Mouse (Mus musculus) cerebellum, postnatal 14 days (tissue): ENCODE results near the gene Nktr.
A peak's percentile ranks its signal among the peaks of the same experiment; 100 is the strongest.

Experiments
- DNase-seq, 2 experiments: peaks; one replicate each; pipeline ENCODE4 v3.0.0; 2021; ENCODE audit warnings: mixed read lengths in 2 of 2

The Nktr gene

DNA sequence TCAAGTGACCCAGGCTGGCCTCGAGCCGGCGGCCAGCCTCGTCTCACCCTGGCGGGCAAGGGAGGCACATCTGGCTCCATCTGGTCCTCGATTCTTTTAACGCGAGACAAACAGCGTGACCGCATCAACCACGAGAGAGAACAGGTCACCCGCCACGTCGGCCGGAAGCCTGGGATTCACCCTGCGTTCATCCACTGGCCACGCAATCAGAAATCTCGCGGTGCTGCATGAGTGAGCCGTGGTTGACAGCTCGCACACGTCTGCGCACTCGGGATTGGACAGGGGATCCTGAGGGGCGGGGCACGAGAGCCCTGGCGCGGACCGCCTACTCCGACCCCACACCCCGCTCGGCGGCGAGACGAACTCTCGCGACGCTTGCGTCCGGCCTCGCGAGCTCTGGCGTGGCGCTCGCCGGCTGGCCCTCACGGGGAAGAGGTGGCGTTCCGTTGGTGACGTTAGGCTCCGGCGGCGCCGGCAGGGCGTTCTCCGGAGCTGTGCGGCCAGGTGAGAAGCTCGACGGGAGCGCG, at the start of gene Nktr:
Nktr (plus strand) TSS at position 378 of the 527 bp plus-strand sequence.
- peak; percentile 98 for DNase-seq

DNA sequence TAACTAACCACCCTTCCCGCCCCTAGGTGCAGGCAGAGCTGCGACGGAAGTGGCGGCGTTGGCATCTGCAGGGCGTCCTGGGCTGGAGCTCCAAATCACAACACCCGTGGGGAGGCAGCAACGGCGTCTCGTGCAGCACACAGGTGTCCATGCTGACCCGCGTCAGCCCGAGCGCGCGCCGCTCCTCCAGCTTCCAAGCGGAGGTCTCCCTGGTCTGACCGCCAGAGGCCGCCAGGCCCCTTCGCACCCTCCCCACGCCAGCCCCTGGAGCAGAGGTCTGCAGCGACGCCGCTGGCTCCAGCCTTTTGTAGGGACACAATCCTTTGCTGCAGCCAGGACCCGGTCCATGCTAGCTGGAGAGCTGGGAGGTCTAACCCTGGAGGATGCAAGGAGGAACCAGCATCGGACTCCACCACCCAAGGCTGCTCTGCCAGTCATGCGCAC, 49.6 kb upstream of the Nktr start:
- peak; percentile 55 to 68 for DNase-seq

DNA sequence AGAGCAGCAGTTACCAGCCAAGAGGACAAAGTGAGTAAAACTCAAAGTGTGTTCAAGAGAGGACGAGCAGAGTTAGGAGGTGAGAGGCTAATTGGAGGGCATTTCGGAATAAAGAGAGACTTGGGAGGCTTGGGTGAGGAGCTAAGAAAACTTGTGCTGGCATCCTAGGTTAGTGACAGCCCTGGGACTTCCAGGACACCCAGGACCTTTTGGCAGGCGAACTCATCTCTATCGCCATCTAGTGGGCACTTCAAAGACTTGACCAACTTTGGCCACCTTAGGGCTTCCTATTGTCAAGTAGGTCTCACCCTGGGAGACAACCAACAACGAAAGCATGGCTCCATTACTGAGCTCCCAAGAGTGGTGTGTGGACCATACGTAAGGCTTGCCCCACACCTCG, 47.7 kb upstream of the Nktr start:
- DNase-seq: peak; percentile 70 to 76

DNA sequence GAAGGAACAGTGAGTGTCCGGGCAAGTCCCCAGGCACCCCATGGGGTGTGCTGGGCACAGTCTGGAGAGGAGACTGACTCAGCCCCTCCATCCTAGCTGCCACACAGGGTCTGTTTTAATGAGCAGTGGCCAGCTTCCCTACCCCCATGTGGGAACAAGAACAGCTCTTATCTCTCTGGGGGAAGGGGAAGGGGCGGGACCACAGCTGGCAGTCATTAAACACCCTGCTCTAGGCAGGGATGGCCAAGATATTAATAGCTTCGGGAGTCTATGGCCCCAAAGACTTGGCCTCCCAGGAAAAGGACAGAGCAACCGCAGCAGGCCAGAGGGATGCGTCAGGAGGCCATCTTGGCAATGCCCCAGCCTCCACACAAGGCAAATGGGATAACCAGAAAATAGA, 46.7 kb upstream of the Nktr start:
- no peak for DNase-seq

DNA sequence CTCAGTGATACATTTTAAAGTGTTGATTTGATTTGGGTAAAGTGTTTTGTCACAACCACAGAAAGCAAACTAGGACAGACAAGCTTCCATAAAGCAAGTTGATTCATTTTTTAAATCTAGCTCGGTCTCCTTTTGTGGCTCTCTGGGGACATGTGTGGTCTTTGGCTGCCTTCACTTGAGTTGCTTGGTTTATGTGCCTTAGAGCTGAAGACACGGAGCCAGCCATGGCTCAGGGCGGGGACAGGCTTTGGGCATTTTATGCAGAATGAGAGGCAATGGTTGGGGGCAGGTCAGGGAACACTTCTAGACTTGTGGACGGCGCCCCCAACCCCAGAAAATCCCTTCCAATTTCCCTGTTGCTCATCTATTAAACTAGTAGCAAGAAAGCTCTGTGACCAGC, 45.3 kb upstream of the Nktr start:
- DNase-seq: no peak

DNA sequence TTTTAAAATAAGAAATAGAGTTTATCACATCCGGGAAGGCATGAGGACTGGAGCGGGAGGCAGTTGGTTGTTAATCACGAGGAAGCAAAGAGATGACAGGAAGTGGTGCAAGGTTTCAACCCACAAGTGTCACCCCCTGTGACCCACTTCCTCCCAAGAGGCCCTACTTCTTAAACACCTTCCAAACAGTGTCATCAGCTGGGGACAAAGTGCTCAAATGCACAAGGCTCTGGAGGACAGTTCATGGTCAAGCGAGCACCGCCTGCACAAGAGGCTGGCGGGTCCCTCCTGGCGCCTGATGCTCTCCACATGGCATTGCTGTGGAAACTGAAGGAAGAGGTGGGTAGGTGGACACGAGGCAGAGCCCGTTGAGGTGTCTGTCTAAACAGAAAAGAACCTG, 44.0 kb upstream of the Nktr start:
- DNase-seq: no peak

DNA sequence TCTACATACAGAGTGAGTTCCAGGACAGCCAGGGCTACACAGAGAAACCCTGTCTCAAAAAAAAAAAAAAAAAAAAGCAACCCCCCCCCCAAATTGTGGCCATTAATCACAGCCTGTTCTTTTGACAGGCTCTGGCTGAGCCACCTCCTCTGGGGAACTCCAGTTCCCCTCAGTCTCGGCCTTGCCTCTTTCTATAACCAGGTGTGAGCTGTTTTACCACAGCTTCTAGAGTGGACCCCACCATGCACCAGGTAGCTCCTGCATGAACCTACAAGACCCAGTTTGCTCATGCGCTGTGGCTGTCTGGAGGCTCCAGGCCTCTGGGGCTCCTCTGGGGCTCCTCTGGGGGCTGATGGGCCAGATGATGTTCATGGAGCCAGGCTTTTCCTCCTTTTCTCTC, 43.4 kb upstream of the Nktr start:
- DNase-seq: no peak

DNA sequence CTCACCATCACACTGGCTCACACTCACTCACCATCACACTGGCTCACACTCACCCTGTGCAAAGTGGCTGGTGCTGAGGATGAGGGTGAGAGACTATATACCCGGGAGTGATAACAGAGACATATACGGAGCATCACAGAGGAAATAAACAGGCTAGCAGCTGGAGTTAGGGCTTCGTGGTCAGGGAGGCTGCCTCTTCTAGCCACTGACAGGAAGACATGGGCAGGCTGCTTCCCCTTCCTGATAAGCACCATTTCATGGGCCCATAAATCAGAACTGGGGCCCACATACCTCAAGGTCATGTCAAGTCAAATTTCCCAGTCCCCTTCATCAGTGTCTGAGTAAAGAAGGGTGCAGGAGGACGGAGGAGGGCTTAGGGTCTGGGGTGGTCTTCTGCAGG, 41.9 kb upstream of the Nktr start:
- no peak for DNase-seq

DNA sequence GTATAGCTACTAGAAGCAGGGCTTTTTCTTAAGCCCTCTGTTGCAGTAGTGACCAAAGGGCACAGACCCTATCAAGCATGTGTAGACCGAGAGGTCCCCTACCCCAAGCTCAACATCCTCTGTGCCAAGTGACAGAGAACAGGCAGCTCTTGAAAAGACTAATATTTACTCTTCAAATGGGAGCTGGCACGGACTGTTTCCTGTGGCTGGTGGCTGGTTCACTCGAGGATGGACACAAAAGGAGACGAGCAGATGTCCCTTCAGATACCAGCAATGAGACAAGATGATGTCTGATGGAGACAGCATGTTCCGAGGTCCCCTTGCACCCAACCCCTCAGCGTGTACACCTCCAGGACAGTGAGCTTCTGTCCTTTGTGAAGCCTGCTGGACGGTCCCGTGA, 41.5 kb upstream of the Nktr start:
- no peak for DNase-seq

DNA sequence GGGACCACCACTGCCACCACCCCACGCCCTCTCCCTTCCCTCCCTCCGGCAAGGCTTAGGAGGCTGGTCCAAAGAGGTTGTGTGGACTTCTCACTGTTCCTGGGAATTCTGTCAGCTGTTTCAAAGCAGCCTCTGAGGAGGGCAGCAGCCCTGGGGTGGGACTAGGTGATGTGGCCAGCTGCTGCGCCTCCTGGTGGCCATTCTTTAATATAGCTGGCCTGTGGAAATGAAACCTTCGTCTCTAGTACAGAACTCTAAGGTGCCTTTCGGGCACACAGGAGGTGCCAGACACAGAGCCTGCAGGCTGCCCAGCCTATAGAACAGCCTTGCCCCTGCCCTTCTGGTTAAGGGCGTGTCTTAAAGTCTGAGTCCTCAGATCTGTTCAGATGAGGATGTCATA, 39.4 kb upstream of the Nktr start:
- peak; percentile 64 to 74 for DNase-seq

DNA sequence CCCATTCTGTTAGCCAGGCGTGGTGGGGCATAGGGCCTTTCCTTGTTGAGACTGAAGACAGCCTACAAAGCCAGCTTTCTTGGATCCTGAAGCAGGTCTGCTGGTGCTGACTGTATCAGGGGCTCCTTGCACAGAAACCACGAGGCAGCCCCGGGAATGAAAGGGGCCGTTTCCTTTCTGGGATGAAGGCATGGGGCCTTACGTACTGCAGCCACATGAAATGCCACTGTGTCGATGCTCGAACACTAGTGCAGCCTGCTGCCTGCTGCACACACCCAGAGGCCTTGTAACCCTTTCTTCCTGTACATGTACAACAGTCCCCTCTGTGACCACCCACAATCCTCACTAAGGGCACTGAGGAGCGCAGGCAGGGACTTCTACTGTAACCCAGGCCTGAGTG, 37.8 kb upstream of the Nktr start:
- DNase-seq: no peak

DNA sequence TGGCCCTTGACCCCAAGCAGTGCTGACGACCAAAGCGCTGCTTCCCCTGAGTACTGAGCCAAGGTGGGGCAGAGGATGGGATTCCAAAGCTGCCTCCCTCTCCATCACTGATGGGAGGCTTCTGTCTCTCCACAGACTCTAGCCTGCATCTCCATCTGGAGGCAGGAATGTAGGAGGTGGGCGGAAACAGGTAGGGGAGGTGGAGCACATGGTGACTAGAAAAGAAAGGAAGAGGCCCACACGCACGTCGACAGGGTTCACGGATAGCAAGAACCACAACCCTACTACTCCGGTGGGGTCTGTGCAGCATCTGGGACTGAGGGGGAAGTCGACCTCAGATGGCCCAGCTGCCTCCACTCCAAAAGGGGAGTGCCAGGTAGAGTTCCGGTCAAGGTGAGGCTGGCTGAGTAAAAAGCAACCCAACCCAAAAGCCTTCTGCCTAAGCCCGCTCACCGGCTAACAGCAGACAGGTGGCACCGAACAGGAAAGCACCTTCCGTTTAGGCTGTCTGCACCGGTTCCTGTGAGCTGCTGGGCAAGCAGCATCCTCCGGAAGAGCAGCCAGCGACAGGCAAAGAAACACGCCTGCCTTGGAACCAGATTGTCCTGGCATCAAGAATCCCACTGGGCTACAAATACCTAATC, 36.8 kb upstream of the Nktr start:
- no peak for DNase-seq

DNA sequence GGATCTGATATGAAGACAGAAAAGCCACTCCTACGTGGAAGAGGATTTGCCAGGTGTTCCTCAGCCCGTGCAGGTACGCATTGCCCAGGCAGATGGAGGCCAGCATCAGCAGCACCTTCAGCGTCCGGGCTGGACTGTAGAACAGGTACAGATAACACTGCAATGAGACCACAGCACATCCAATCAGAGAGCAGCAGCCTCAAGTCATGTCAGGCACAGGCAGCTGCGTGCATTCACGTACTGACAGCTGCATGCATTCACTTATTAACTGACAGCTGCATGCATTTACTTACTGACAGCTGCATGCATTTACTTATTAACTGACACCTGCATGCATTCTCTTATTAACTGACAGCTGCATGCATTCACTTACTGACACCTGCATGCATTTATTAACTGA, 34.3 kb upstream of the Nktr start:
- no peak for DNase-seq

DNA sequence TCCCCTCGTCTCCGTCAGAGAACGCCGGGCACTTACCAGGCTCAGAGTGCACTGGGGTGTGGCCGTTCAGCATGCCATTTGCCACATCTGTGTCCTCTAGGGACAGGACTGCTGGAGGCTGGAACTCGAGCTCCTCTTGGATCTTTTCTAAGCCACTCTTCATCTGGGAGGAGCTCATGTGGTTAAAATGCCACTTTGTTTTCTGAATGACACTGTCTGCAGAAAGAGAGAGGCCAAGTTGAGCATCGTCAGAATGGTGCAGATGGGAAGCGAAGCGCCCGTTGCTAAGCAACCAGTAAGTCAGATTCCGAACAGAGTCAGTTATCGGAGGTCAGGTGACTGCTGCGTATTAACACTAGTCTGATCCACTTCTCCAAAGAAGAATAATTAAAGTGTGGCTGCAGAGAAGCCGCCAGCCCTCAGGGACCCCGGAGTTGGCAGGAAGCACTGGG, 28.7 kb upstream of the Nktr start:
- peak in 1 of 2 experiments; percentile 46 for DNase-seq

DNA sequence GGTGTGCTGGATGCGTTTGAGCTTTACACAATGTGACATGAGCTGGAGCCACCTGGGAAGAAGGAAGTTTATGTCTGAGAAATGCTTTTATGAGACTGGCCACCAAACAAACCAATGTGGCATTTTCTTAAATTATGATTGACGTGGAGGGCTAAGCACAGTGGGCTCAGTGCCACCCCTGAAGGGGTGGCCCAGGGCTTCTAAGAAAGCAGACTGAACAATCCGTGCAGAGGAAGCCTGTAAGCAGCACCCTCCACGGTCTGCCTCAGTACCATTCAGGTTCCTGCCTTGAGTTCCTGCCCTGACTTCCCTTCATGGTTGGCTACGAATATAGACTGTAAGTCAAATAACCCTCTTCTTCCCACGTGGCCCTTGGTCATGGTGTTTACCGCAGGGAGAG, 28.2 kb upstream of the Nktr start:
- DNase-seq: no peak

DNA sequence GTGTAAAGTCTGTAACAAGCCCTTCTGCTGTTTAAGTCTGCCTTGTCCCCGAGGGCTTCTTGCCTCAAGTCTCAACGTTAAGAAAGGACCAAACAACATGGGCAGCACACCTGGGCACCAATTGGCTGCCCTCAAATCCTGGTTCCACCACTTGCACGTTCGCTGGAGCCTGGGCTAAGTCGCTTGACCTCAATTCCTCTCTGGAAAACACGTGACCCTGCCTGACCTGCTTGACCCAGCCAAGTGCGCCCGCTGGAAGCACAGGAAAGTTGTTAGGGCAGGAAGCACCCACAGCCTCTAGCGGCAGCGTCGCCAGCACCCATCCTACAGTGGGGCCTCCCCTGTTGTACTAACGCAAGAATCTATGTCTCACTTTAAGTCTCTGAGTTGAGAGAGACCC, 24.2 kb upstream of the Nktr start:
- DNase-seq: no peak

DNA sequence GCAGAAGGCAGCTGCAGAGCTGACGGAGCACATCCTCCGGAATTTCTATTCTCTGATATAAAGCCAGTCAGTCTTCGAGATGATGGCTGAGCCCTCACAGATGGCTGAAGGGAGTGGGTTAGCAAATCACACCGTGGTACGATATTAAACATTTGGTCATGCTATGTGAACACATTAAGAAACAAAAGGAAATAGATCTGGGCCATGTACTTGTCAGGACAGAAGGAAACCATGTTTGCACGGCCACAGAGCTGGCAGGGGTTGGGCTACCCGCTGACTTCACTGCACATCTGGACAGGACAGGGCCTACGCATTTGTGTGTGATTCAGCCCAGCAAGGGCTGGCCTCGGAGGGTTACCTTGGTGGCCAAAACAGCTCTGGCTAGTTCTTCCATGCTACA, 22.3 kb upstream of the Nktr start:
- no peak for DNase-seq

DNA sequence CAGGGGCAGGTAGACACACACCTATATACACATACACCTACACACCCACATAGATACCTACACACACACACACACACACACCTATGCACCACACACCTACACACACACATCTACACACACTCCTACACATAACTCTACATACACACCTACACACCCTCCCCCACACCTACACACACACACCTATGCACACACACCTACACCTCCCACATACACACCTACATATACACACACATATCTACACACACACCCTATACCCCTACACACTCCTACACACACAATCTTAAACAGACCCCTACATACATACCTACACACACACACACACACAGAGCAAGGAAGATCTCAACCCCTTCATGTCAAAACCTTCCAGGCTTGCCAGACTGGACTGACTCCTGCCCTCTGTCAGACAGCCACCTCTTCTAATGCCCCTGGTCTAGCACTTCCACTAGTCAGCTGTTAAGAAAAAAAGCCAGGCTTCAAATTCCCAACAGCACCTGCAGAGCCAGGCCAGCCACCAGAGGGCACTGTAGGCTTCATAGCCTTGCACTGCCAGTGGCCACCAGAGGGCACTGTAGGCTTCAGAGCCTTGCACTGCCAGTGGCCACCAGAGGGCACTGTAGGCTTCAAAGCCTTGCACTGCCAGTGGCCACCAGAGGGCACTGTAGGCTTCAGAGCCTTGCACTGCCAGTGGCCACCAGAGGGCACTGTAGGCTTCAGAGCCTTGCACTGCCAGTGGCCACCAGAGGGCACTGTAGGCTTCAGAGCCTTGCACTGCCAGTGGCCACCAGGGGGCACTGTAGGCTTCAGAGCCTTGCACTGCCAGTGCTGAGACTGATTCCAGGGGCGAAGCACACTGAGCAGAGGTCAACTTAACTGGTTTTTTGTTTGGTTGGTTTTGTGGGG, 21.6 kb upstream of the Nktr start:
- DNase-seq: peak; percentile 69 to 90

DNA sequence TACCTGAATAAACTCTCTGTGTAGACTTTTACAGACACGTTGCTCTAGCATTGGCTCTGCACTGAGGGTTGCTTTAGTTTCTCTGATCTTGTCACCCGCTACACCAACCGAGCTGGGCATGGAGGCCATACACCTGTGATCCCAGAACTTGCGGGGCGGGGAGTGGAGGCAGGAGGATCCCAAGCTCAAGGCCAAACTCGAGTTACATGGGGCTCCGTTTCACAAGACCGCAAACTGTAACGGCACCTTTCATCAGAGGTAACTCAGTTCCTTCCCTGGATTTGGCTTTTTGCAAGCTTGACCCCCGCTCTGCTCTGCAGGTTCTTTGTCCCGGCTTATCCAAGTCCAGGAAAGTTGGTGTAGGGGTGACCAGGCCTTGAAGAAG, 14.7 kb upstream of the Nktr start:
- peak in 1 of 2 experiments; percentile 12 for DNase-seq

DNA sequence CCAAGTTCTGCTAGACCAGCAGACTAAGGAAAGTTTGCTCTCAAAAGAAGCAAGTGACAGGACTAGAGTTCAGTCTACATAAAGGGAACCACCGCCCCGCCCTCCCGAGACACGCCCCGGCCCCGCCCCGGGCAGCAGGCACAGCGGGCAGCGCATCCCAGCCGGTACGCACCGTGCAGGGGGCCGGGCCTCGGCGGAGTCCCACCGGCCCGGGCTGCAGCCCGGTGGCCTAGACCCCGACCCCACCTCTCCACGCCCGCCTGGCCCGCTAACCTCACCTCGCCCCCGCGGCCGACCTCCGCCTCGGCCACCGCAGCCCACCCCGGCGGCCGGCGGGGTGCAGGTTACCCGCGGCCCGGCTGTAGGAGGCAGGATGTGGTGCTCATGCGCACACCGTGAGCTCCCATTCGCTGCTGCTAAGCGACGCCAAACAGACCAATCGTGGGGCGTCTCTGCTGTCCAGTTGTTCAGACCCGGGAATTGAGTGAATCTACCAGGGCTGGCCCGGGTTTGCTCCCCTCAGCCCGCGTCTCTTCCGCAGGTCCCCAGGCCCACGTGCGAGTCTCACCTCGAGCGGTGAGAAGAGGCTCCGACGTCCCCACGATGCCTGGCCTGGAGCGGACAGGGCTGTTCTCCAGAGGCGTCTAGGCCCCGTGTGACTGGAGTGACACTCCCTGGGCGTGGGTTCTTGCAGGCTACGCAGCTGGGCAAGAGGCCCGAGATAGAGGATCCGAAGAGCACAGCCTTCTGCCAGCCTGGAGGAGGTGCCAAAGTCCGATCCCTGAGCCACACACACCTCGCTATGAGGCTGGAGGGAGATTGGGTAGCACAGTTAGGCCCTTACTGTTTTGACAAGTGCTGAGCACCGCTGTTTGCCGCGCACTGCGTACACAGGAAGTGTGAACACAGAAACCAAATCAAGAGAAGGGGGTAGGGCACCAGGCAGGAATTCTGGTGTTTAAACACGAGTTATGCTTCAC, 14.0 kb upstream of the Nktr start, which contains the start of gene Sec22c:
Sec22c (minus strand) TSS at position 845 of the 980 bp plus-strand sequence.
- peak; percentile 83 to 86 for DNase-seq

DNA sequence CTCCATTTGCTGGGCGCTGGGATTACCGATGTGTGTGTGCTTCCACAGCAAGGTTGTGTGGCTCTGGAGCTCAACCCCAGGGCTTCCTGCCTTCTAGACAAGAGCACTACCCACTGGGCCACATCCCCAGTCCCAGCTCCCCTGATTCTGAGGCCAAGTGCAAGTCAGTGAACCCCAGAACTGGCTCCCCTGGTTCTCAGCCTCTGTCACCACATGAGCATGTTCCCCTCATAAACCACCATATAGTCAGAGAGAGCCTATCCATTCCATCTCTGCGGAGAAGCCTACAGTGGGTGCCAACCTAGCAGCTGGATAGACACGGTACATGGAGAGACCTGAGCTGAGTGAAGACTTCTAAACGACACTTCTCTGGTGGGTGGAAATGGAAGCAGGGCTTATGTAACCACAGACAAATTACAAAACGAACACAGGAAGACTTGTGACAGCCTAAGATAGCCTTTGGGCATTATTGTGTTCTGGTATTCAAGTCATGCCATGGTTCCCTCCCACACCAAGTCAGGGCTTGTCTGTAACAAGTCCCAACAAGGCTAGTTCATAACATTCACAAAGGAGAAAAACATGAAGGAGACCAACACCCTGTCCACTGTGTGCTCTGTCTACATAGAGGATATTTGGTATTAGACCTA, 12.8 kb upstream of the Nktr start:
- no peak for DNase-seq

DNA sequence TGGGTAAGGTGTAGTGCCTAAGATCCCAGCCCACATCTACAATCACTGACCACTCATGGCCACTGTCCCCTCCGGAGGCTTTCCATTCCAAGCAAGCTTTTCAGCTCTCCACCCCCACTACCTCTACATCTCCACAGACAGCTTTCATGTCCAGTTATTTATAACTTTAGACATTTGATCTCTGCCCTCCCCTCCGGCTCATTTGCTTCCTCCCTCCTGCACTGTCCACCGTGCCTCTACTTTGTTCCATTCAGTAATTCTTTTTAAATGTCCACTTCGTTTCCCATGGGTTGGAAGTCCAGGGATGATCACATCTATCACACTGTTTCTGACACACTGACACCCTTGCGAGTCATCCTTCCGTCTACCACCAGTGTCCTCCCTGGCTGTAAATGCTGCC, 11.2 kb upstream of the Nktr start:
- no peak for DNase-seq
